Comparison of ENCODE assay signal across 9 mouse cellular contexts in the genomic region with DNA sequence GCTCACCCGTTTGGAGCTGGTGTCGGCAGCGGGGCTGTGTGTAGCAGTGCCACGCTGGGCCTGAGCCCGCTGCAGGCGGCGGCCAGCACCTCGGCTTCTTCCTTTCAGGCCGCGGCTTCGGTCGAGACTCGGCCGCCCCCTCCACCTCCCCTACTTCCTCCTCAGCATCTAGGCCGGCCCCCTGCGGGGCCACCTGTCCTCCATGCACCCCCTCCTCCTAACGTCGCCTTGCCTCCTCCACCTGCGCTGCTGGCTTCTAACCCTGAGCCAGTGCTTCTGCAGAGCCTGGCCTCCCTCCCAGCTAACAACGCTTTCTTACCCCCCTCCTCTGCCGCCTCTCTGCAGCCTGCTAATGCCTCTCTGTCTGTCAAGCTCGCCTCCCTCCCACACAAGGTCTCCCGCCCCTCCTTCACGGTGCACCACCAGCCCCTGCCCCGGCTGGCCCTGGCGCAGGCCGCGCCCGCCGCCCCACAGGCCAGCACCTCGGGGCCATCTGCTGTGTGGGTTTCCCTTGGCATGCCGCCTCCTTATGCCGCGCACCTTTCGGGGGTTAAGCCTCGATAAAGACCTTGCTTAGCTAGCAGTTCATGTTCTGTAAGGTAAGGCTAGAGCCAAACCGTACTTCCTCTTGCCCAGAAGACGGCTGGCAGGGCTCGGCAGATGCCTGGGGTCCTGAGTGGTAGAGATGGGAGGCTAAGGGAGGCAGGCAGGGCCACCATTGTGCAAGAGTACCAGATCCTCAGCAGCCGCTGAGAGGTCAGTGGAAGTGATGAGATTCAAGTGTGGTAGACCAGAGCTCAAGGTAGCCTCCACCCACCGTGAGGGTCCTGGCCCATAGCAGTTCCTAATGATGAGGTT. TPM values are rescaled to one million over a fixed set of nuclear protein-coding genes. Genes with fewer than 3 reads are reported as not detected.
DNase-seq lines count a peak whose midpoint lies in the region; ATAC-seq and TF ChIP-seq lines count a peak whose summit lies in the region.
"Had no signal": no experiment of that assay in that cellular context is flagged by ENCODE, and none has a peak within 500 bp of the region (broad histone marks: within the 10 kb centered on the region; RNA-seq: fewer than 3 reads in every experiment).

No protein-coding gene starts in this region.

- peaks cover 28% of the 10 kb centered on the region for H3K4me1 ChIP-seq in heart, embryonic 16.5 days (ENCODE audit: control insufficient read depth, insufficient read depth, low read length)
- peaks cover 9% of the 10 kb centered on the region for H3K4me1 ChIP-seq in spleen, adult 2 months (ENCODE audit: control insufficient read depth, insufficient read depth, insufficient read length)
- peaks cover 13% of the 10 kb centered on the region for H3K4me1 ChIP-seq in embryonic facial prominence, embryonic 13.5 days
- no peaks in the 10 kb centered on the region for H3K4me1 ChIP-seq in intestine, postnatal 0 days (replicated peaks; ENCODE audit: control insufficient read depth, insufficient read depth, low read length)

- H3K4me3 ChIP-seq in heart, embryonic 16.5 days (ENCODE audit: low read length), result no peak overlapping the region
- no peak overlapping the region for H3K4me3 ChIP-seq in spleen, adult 2 months (ENCODE audit: extremely low read depth, insufficient read depth, insufficient read length)
- no peak overlapping the region for H3K4me3 ChIP-seq in embryonic facial prominence, embryonic 13.5 days
- H3K4me3 ChIP-seq in intestine, postnatal 0 days (ENCODE audit: low read depth, low read length), result no peak overlapping the region

- DNase-seq in heart, postnatal 14 days, result no peak
- peak in 1 of 2 experiments; percentile 13 for DNase-seq in spleen, adult 2 months (ENCODE audit: low read depth in 1 of 2, low spot score in 2 of 2)
- DNase-seq in spleen, postnatal 36 days (ENCODE audit: low spot score in 2 of 2), result no peak
- DNase-seq in urinary bladder, postnatal 10 days (ENCODE audit: low spot score), result no peak
- no peak for DNase-seq in embryo, embryonic 9.5 days (ENCODE audit: extremely low spot score)

- H3K9me3 ChIP-seq in heart, embryonic 16.5 days (replicated peaks; ENCODE audit: control insufficient read depth, low read length), result no peaks in the 10 kb centered on the region
- H3K9me3 ChIP-seq in embryonic facial prominence, embryonic 13.5 days, result no peaks in the 10 kb centered on the region
- no peaks in the 10 kb centered on the region for H3K9me3 ChIP-seq in intestine, postnatal 0 days (ENCODE audit: control insufficient read depth)

- H3K9ac ChIP-seq in heart, embryonic 16.5 days (ENCODE audit: low read length), result peak overlapping the region; percentile 17; the same call in 1 of the 2 replicates
- H3K9ac ChIP-seq in embryonic facial prominence, embryonic 13.5 days, result no peak overlapping the region
- H3K9ac ChIP-seq in intestine, postnatal 0 days (ENCODE audit: low read depth, low read length), result no peak overlapping the region

- no peak for TF ChIP-seq POLR2A in spleen, adult 2 months (IDR thresholded peaks at IDR 0.05; ENCODE audit: low read depth, low read length)

- H3K4me2 ChIP-seq in heart, embryonic 16.5 days (ENCODE audit: low read depth, low read length), result peak overlapping the region; percentile 29
- H3K4me2 ChIP-seq in embryonic facial prominence, embryonic 13.5 days, result no peak overlapping the region
- no peak overlapping the region for H3K4me2 ChIP-seq in intestine, postnatal 0 days (replicated peaks; ENCODE audit: low read depth)

- no peak for TF ChIP-seq CTCF in spleen, adult 2 months (IDR thresholded peaks at IDR 0.05; ENCODE audit: extremely low read depth, insufficient read depth, insufficient read length, insufficient replicate concordance)
- TF ChIP-seq CTCF in intestine, postnatal 0 days (IDR thresholded peaks at IDR 0.05; ENCODE audit: low read depth), result no peak

- H3K27me3 ChIP-seq in heart, embryonic 16.5 days (ENCODE audit: control insufficient read depth, insufficient read depth, low read length), result no peaks in the 10 kb centered on the region
- no peaks in the 10 kb centered on the region for H3K27me3 ChIP-seq in spleen, adult 2 months (ENCODE audit: control insufficient read depth, insufficient read depth, low read length)
- no peaks in the 10 kb centered on the region for H3K27me3 ChIP-seq in embryonic facial prominence, embryonic 13.5 days
- H3K27me3 ChIP-seq in intestine, postnatal 0 days (replicated peaks; ENCODE audit: control insufficient read depth, insufficient read depth, low read length), result no peaks in the 10 kb centered on the region

- intact Hi-C loops in heart, postnatal 14 days (cut with DNase I), result no loop called here

- ATAC-seq in heart, embryonic 16.5 days (replicated peaks; ENCODE audit: extremely low read depth, insufficient read depth, low FRiP score), result no peak
- ATAC-seq in embryonic facial prominence, embryonic 13.5 days (ENCODE audit: insufficient number of reproducible peaks, insufficient read depth, low FRiP score, low TSS enrichment, low read depth), result no peak
- ATAC-seq in intestine, postnatal 0 days, result no peak

- H3K36me3 ChIP-seq in heart, embryonic 16.5 days (ENCODE audit: control insufficient read depth, insufficient read depth), result peaks cover 71% of the 10 kb centered on the region
- H3K36me3 ChIP-seq in spleen, adult 2 months (ENCODE audit: control insufficient read depth, insufficient read depth, low read length), result peaks cover 50% of the 10 kb centered on the region
- peaks cover 90% of the 10 kb centered on the region for H3K36me3 ChIP-seq in embryonic facial prominence, embryonic 13.5 days
- H3K36me3 ChIP-seq in intestine, postnatal 0 days (ENCODE audit: control insufficient read depth, insufficient read depth), result peaks cover 78% of the 10 kb centered on the region

- peak overlapping the region; percentile 80 for H3K27ac ChIP-seq in heart, embryonic 16.5 days (ENCODE audit: low read length)
- peak overlapping the region; percentile 17; the same call in 1 of the 2 replicates for H3K27ac ChIP-seq in spleen, adult 2 months (ENCODE audit: insufficient read depth, low read length)
- H3K27ac ChIP-seq in embryonic facial prominence, embryonic 13.5 days, result 0 out of 2 replicates have a peak overlapping the region, but pooled peaks have one; percentile 17
- H3K27ac ChIP-seq in intestine, postnatal 0 days (ENCODE audit: low read depth, low read length), result no peak overlapping the region

- WGBS in heart, embryonic 16.5 days, result 64% methylated on average over 41 of the region's 41 CpGs
- WGBS in spleen, adult 2 months, result 34% methylated on average over 41 of the region's 41 CpGs
- 74% methylated on average over 41 of the region's 41 CpGs for WGBS in embryonic facial prominence, embryonic 13.5 days
- 66% methylated on average over 41 of the region's 41 CpGs for WGBS in intestine, postnatal 0 days

RNA-seq across cellular contexts. Expression of a gene that starts 5.6 kb away (rescaled TPM):
- 42.3 and 47.7 TPM in 2 replicates for polyA plus RNA-seq in heart, embryonic 16.5 days (2015; fragmentation: Nextera tagmentation; extraction: Ambion mirVana)
- total RNA-seq in heart, postnatal 14 days (2021), result 10 to 100 TPM; 27.0 to 31.6 TPM
- polyA plus RNA-seq in spleen, adult 2 months (2012; rRNA removed), result 38.7 and 54.3 TPM in 2 replicates
- 75.6 and 78.9 TPM in 2 replicates for polyA plus RNA-seq in embryonic facial prominence, embryonic 13.5 days (2015; fragmentation: Nextera tagmentation; extraction: Ambion mirVana)
- polyA plus RNA-seq in intestine, postnatal 0 days (2015; fragmentation: Nextera tagmentation; extraction: Ambion mirVana), result 35.5 and 39.0 TPM in 2 replicates

RNA-seq across cellular contexts. Expression of a gene that starts 6.0 kb away (rescaled TPM):
- polyA plus RNA-seq in heart, embryonic 16.5 days (2015; fragmentation: Nextera tagmentation; extraction: Ambion mirVana), result 79.4 and 83.3 TPM in 2 replicates
- 10 to 100 TPM; 35.7 to 36.3 TPM for total RNA-seq in heart, postnatal 14 days (2021)
- polyA plus RNA-seq in spleen, adult 2 months (2012; rRNA removed), result 71.8 and 97.5 TPM in 2 replicates
- polyA plus RNA-seq in embryonic facial prominence, embryonic 13.5 days (2015; fragmentation: Nextera tagmentation; extraction: Ambion mirVana), result 118 and 125 TPM in 2 replicates
- 60.9 and 61.8 TPM in 2 replicates for polyA plus RNA-seq in intestine, postnatal 0 days (2015; fragmentation: Nextera tagmentation; extraction: Ambion mirVana)

RNA-seq across cellular contexts. Expression of a gene that starts 12.6 kb away (rescaled TPM):
- polyA plus RNA-seq in heart, embryonic 16.5 days (2015; fragmentation: Nextera tagmentation; extraction: Ambion mirVana), result 0.13 and 0.29 TPM in 2 replicates
- under 1 TPM; 0.56 to 0.65 TPM for total RNA-seq in heart, postnatal 14 days (2021)
- polyA plus RNA-seq in spleen, adult 2 months (2012; rRNA removed), result 1.3 and 2.3 TPM in 2 replicates
- not detected in 2 replicates for polyA plus RNA-seq in embryonic facial prominence, embryonic 13.5 days (2015; fragmentation: Nextera tagmentation; extraction: Ambion mirVana)
- polyA plus RNA-seq in intestine, postnatal 0 days (2015; fragmentation: Nextera tagmentation; extraction: Ambion mirVana), result not detected in 2 replicates
- polyA plus RNA-seq: limb, embryonic 11.5 days had no signal

RNA-seq across cellular contexts. Expression of a gene that starts 20.9 kb away (rescaled TPM):
- 5.6 and 6.7 TPM in 2 replicates for polyA plus RNA-seq in heart, embryonic 16.5 days (2015; fragmentation: Nextera tagmentation; extraction: Ambion mirVana)
- total RNA-seq in heart, postnatal 14 days (2021), result not detected
- polyA plus RNA-seq in spleen, adult 2 months (2012; rRNA removed), result not detected in 2 replicates
- 0.76 and 2.2 TPM in 2 replicates for polyA plus RNA-seq in embryonic facial prominence, embryonic 13.5 days (2015; fragmentation: Nextera tagmentation; extraction: Ambion mirVana)
- polyA plus RNA-seq in intestine, postnatal 0 days (2015; fragmentation: Nextera tagmentation; extraction: Ambion mirVana), result 0.35 and 0.42 TPM in 2 replicates

RNA-seq across cellular contexts. Expression of a gene that starts 34.1 kb away (rescaled TPM):
- polyA plus RNA-seq in heart, embryonic 16.5 days (2015; fragmentation: Nextera tagmentation; extraction: Ambion mirVana), result 2,111 and 2,265 TPM in 2 replicates
- total RNA-seq in heart, postnatal 14 days (2021), result 100 to 1,000 TPM; 893 to 962 TPM
- 730 and 862 TPM in 2 replicates for polyA plus RNA-seq in spleen, adult 2 months (2012; rRNA removed)
- polyA plus RNA-seq in embryonic facial prominence, embryonic 13.5 days (2015; fragmentation: Nextera tagmentation; extraction: Ambion mirVana), result 1,868 and 1,916 TPM in 2 replicates
- polyA plus RNA-seq in intestine, postnatal 0 days (2015; fragmentation: Nextera tagmentation; extraction: Ambion mirVana), result 1,008 and 1,019 TPM in 2 replicates
